Mouse (Mus musculus) urinary bladder, postnatal 10 days (tissue): ENCODE data around the gene Art5.
"Not testable (repeated sequence)": the region's sequence is repeated elsewhere in the genome, so short reads cannot be mapped to it uniquely, and the experiment has no call there.

Experiments used
- DNase-seq: peaks from one replicate; pipeline ENCODE4 v3.0.0; 2022; ENCODE audit warnings: low spot score

Art5 gene

DNA sequence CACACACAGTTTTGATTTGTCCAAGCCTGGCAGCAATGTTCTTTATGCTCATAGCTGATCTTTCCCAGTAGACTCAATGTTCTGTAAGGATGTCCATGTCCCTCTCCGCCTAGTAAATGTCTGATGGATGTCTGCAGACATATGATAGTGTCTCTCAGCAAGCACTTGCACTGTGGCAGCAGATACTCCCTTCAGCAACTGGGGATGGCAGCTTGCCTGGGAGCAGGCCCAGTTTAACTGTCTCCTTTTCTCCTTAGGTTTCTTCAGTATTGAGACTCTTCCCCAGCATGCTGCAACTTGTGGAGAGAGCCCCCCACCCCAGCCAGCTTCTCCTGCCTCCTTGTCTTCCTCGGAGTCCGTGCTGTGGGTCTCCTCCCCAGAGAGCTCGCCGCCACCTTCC, 27.5 kb downstream of the Art5 start:
- no peak for DNase-seq

DNA sequence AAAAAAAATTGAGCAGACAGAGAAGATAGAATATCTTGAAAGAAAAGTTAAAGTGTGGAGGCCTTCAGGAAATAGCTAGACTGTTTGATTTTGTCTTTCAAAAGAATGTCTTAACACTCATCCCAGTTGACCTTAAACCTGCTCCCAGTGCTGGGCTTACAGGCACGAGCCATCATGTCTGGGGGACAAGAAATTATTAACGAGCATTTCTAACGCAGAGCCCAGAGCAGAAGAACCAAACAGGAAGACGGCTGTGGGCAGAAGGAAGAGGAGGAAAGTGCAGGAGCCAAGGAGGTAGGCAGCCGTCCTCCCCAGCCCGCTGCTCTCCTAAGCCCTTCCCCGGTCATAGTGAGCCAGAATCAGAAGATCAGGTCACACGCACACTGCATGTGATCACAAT, 29.0 kb downstream of the Art5 start:
- no peak for DNase-seq

- DNase-seq: no peak
Observed at GRCm38 (mm10) chr7:102078517-102078916, 30.8 kb downstream of the Art5 start.

DNA sequence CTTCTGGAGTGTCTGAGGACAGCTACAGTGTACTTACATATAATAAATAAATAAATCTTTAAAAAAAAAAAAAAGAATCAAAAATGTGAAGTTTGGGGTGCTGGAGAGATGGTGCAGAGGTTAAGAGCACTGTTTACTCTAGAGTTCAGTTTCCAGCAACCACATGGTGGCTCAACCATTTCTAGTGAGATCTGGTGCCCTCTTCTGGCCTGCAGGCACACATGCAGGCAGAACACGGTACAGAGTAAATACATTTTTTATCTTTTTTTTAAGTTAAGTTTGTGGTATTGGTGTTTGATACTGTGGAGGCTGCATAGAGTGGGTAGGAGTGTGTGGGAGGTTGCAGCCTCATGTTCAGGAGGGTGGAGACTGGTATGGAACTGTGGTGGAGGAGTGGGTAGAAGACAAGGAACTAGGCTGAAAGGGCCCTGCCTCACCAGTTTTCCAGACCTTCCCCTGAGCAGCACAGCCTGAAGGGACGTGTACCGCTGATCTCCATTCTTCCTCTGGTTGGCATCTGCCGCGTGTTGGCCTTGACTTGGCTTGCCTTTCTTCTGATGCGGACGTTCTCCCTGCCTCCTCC, 32.5 kb downstream of the Art5 start:
- no peak for DNase-seq

DNA sequence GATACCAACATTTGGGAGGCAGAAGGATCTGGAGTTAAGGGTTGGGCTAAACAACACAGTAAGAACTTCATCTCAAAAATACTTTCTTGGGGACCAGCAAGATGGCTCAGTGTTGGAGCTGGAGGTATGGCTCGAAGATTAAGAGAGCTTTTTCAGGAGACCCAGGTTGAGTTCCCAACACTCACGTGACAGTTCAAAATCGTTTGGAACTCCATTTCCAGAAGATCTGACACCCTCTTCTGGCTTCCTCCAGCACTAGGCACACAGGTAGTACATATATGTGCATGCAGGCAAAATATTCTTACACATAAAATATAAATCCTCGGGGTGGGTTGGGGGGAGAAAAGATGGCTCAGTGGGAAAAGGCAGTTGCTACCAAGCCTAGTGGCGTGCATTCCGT, 42.9 kb downstream of the Art5 start:
- no peak for DNase-seq

GRCm38 (mm10) chr7:102065046-102065891, 44.0 kb downstream of the Art5 start, which contains the start of the genes Rnf121, Xndc1 and Xntrpc:
Gene Rnf121, minus strand, starts transcription at chr7:102065469.
Gene Xndc1, plus strand, starts transcription at chr7:102065511.
Gene Xntrpc, plus strand, starts transcription at chr7:102065713.
- DNase-seq: peak; percentile 48

GRCm38 (mm10) chr7:102064655-102065045, 44.6 kb downstream of the Art5 start:
- DNase-seq: no peak

GRCm38 (mm10) chr7:102063891-102064290, 45.4 kb downstream of the Art5 start:
- no peak for DNase-seq

DNA sequence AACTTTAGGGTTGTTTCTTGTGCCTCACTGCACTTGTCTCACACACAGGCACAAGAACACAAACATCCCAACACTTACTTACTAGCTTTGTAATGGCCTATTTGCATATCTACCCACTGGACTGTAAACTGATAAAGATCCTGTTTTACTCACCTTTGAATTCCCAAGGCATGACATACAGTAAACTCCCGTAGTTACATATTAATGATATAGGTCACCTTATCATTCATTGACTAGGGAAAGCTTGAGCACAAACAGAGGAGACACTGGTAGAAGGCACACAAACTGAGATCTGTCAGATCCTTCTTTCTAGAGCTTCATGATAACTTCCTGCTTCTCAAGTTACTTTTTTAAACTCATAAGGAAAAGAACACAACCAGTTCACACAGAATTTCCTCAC, 47.1 kb downstream of the Art5 start:
- DNase-seq: no peak

GRCm38 (mm10) chr7:102061353-102061752, 47.9 kb downstream of the Art5 start:
- no peak for DNase-seq

- DNase-seq: not testable (repeated sequence)
Observed at GRCm38 (mm10) chr7:102048524-102048923, 60.8 kb downstream of the Art5 start.
